Mouse (Mus musculus) hindbrain, postnatal 0 days (tissue): ENCODE measurements around the gene Bhlha15. TPM values are rescaled to one million over a fixed set of nuclear protein-coding genes. Genes with fewer than 3 reads are reported as not detected.
A peak's percentile ranks its signal among the peaks of the same experiment; 100 is the strongest.

ENCODE experiments used
- ATAC-seq: fragments of 200-750 bp; cut with Nextera tagmentation; 2 replicates; pipeline ENCODE4 v1.8.0; 2017; ENCODE audit warnings: mild to moderate bottlenecking, moderate TSS enrichment, moderate library complexity
- DNase-seq: peaks from one replicate; pipeline ENCODE4 v3.0.0-alpha.2; 2015; ENCODE audit warnings: low spot score
- H3K27ac ChIP-seq: fragments of 300-500 bp; sonication (generic); 2 replicates; pipeline ENCODE4 v1.5.1; 2014; ENCODE audit warnings: mild to moderate bottlenecking
- H3K27me3 ChIP-seq: fragments of 300-500 bp; sonication (generic); 2 replicates; pipeline ENCODE4 v1.6.1; 2014; ENCODE audit warnings: low read length, mixed read lengths; ENCODE audit not compliant: insufficient read depth
- H3K36me3 ChIP-seq: fragments of 300-500 bp; sonication (generic); 2 replicates; pipeline ENCODE4 v1.6.1; 2014; ENCODE audit warnings: low read length, mixed read lengths; ENCODE audit not compliant: insufficient read depth
- H3K4me1 ChIP-seq: fragments of 300-500 bp; sonication (generic); 2 replicates; pipeline ENCODE4 v1.6.1; 2014; ENCODE audit warnings: antibody characterized with exemption, low read length, mixed read lengths; ENCODE audit not compliant: insufficient read depth
- H3K4me2 ChIP-seq: fragments of 300-500 bp; sonication (generic); 2 replicates; pipeline ENCODE4 v1.6.1; 2014; ENCODE audit warnings: low read depth, mild to moderate bottlenecking, low read length, moderate library complexity, mixed read lengths
- H3K4me3 ChIP-seq: fragments of 300-500 bp; sonication (generic); 2 replicates; pipeline ENCODE4 v1.5.1; 2014; ENCODE audit warnings: low read length
- H3K9ac ChIP-seq: fragments of 300-500 bp; sonication (generic); replicated peaks from 2 replicates; pipeline ENCODE4 v1.6.1; 2014; ENCODE audit warnings: mild to moderate bottlenecking, low read length, moderate library complexity, mixed read lengths
- H3K9me3 ChIP-seq: fragments of 300-500 bp; sonication (generic); 2 replicates; pipeline ENCODE4 v1.6.1; 2016; ENCODE audit warnings: low read length, mixed read lengths
- CTCF ChIP-seq: IDR thresholded peaks from 2 replicates; pipeline ENCODE4 v1.5.1; 2016; ENCODE audit warnings: antibody characterized with exemption, control low read depth, low read depth
- WGBS: fragments of 180-500 bp; shearing (Covaris S2); extraction: QIAGEN DNeasy Blood & Tissue Kit; methylation state at CpG from one replicate; pipeline ENCODE4 v1.1.7; 2014; 5-methylcytosine and 5-hydroxymethylcytosine counted together
- polyA plus RNA-seq: library from polyadenylated mRNA; unstranded; fragments of >200 nt; fragmentation: Nextera tagmentation; extraction: Ambion mirVana; gene quantifications from 2 replicates; pipeline ENCODE4 v1.2.1, GENCODE M21; 2015
- total RNA-seq: library from RNA; depleted of rRNA; stranded (reverse); fragments of >200 nt; gene quantifications from 2 replicates; pipeline ENCODE4 v1.2.3, GENCODE M21; 2014

Bhlha15 gene
- total and polyA plus RNA-seq, 2 experiments from 2014 or later = 0.08 to 0.10 TPM

- Histone ChIP-seq H3K4me2 (no peak overlapping the region), H3K9me3 (no peaks in the 10 kb centered on the region), H3K27me3 (no peaks in the 10 kb centered on the region), H3K4me1 (no peaks in the 10 kb centered on the region), H3K27ac (no peak overlapping the region), H3K9ac (no peak overlapping the region), H3K4me3 (no peak overlapping the region), H3K36me3 (peaks cover 18% of the 10 kb centered on the region; the same call in 1 of the 2 replicates)
- WGBS = 80% methylated on average over 6 of the region's 6 CpGs
- TF ChIP-seq CTCF = no peak
- DNase-seq (no peak), ATAC-seq (no peak)
Measured at GRCm38 (mm10) chr5:144188422-144188821, 1.7 kb upstream of the Bhlha15 start.

GRCm38 (mm10) chr5:144189327-144189726 lies 759 bp upstream of the Bhlha15 start:
- DNase-seq (no peak), ATAC-seq (no peak)
- peaks cover 18% of the 10 kb centered on the region; the same call in 1 of the 2 replicates for H3K36me3 ChIP-seq
- H3K4me1 ChIP-seq = no peaks in the 10 kb centered on the region
- H3K27me3 ChIP-seq = no peaks in the 10 kb centered on the region
- TF ChIP-seq CTCF = no peak
- no peak overlapping the region for H3K4me3 ChIP-seq
- H3K4me2 ChIP-seq = no peak overlapping the region
- 76% methylated on average over 7 of the region's 7 CpGs for WGBS
- no peak overlapping the region for H3K9ac ChIP-seq
- no peaks in the 10 kb centered on the region for H3K9me3 ChIP-seq
- H3K27ac ChIP-seq = no peak overlapping the region

DNA sequence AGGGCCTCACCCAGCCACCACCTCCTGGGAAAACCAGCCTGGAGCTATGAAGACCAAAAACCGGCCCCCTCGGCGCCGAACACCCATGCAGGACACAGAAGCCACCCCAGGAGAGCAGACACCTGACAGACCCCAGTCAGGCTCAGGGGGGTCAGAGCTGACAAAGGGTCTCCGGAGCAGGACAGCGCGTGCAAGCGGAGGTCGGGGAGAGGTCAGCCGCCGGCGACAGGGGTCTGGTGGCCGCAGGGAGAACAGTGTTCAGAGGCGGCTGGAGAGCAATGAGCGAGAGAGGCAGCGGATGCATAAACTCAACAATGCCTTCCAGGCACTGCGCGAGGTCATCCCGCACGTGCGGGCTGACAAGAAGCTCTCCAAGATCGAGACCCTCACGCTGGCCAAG lies 940 bp downstream of the Bhlha15 start:
- 47% methylated on average over 23 of the region's 23 CpGs for WGBS

GRCm38 (mm10) chr5:144192673-144193072 lies 2.6 kb downstream of the Bhlha15 start:
- ATAC-seq = no peak
- DNase-seq = no peak
- H3K27ac ChIP-seq = no peak overlapping the region
- no peak for TF ChIP-seq CTCF
- H3K4me1 ChIP-seq = no peaks in the 10 kb centered on the region
- no peak overlapping the region for H3K4me3 ChIP-seq
- no peaks in the 10 kb centered on the region for H3K27me3 ChIP-seq
- H3K4me2 ChIP-seq = no peak overlapping the region
- no peak overlapping the region for H3K9ac ChIP-seq
- 83% methylated on average over 6 of the region's 6 CpGs for WGBS
- peaks cover 4% of the 10 kb centered on the region; the same call in 1 of the 2 replicates for H3K36me3 ChIP-seq
- H3K9me3 ChIP-seq = no peaks in the 10 kb centered on the region

More for the DNA sequence above, 940 bp downstream of the Bhlha15 start:
- Histone ChIP-seq H3K9me3 (no peaks in the 10 kb centered on the region), H3K9ac (no peak overlapping the region), H3K4me3 (no peak overlapping the region), H3K4me1 (no peaks in the 10 kb centered on the region), H3K27ac (no peak overlapping the region), H3K27me3 (no peaks in the 10 kb centered on the region), H3K4me2 (no peak overlapping the region), H3K36me3 (peaks cover 6% of the 10 kb centered on the region; the same call in 1 of the 2 replicates)
- ATAC-seq (no peak), DNase-seq (no peak)
- TF ChIP-seq CTCF = no peak

- no peak for DNase-seq
- WGBS = 77% methylated on average over 7 of the region's 7 CpGs
Measured at GRCm38 (mm10) chr5:144194416-144194815, 4.3 kb downstream of the Bhlha15 start.

DNA sequence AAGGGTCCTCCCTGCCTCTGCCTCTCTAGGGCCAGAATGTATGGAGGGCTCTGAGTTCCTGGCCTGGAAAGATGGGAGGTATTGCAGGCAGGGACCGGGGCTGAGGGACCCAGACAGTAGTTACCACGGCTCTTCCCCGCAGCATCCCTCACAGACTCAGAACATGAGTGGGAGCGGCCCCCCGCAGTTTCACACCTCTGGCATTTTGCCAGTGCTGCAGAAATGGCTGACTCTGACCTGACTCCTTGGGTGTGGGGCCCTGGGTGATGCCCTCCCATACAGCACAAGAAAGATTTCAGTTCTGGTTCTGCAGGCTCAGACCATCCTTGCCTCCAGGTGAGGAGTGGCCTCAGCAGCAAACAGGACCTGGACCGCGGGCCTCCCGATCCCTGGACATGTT lies 5.5 kb downstream of the Bhlha15 start:
- no peak for DNase-seq
- WGBS = 78% methylated on average over 8 of the region's 8 CpGs
- H3K36me3 ChIP-seq = peaks cover 8% of the 10 kb centered on the region

More at GRCm38 (mm10) chr5:144194416-144194815, 4.3 kb downstream of the Bhlha15 start:
- Histone ChIP-seq H3K27ac (no peak overlapping the region), H3K9ac (no peak overlapping the region), H3K4me2 (no peak overlapping the region), H3K27me3 (no peaks in the 10 kb centered on the region), H3K36me3 (peaks cover 8% of the 10 kb centered on the region), H3K4me3 (no peak overlapping the region), H3K9me3 (no peaks in the 10 kb centered on the region), H3K4me1 (no peaks in the 10 kb centered on the region)
- TF ChIP-seq CTCF = no peak
- no peak for ATAC-seq

GRCm38 (mm10) chr5:144200616-144201015 lies 10.5 kb downstream of the Bhlha15 start:
- peaks cover 35% of the 10 kb centered on the region for H3K36me3 ChIP-seq

More for the DNA sequence above, 5.5 kb downstream of the Bhlha15 start:
- Histone ChIP-seq H3K9me3 (no peaks in the 10 kb centered on the region), H3K4me2 (no peak overlapping the region), H3K4me1 (no peaks in the 10 kb centered on the region), H3K27me3 (no peaks in the 10 kb centered on the region), H3K27ac (no peak overlapping the region), H3K4me3 (no peak overlapping the region), H3K9ac (no peak overlapping the region)
- ATAC-seq = no peak
- TF ChIP-seq CTCF = no peak

More at GRCm38 (mm10) chr5:144200616-144201015, 10.5 kb downstream of the Bhlha15 start:
- H3K4me3 ChIP-seq = no peak overlapping the region
- H3K4me2 ChIP-seq = no peak overlapping the region
- no peak overlapping the region for H3K27ac ChIP-seq
- WGBS = 65% methylated on average over 11 of the region's 11 CpGs
- TF ChIP-seq CTCF = no peak
- H3K9ac ChIP-seq = no peak overlapping the region
- no peaks in the 10 kb centered on the region for H3K9me3 ChIP-seq
- ATAC-seq = peak; percentile 1; the same call in 1 of the 2 replicates
- no peak for DNase-seq
- no peaks in the 10 kb centered on the region for H3K4me1 ChIP-seq
- H3K27me3 ChIP-seq = no peaks in the 10 kb centered on the region
